Mouse (Mus musculus) heart, embryonic 16.5 days (tissue): Measurements from ENCODE around the gene Efs. TPM values are rescaled to one million over a fixed set of nuclear protein-coding genes. Genes with fewer than 3 reads are reported as not detected.

ENCODE experiments used
- ATAC-seq: fragments of 200-750 bp; cut with Nextera tagmentation; replicated peaks from 2 replicates; pipeline ENCODE4 v1.8.0; 2017; ENCODE audit warnings: moderate number of reproducible peaks; ENCODE audit not compliant: insufficient read depth, low FRiP score; ENCODE audit errors: extremely low read depth
- H3K27ac ChIP-seq: fragments of 300-500 bp; sonication (generic); 2 replicates; pipeline ENCODE4 v1.5.1; 2014; ENCODE audit warnings: mild to moderate bottlenecking, low read length, control low read depth, moderate library complexity
- H3K27me3 ChIP-seq: fragments of 300-500 bp; sonication (generic); 2 replicates; pipeline ENCODE4 v1.6.1; 2014; ENCODE audit warnings: low read length, mixed read lengths; ENCODE audit not compliant: control insufficient read depth, insufficient read depth
- H3K36me3 ChIP-seq: fragments of 300-500 bp; sonication (generic); 2 replicates; pipeline ENCODE4 v1.6.1; 2014; ENCODE audit not compliant: control insufficient read depth, insufficient read depth
- H3K4me1 ChIP-seq: fragments of 300-500 bp; sonication (generic); 2 replicates; pipeline ENCODE4 v1.6.1; 2014; ENCODE audit warnings: low read length, mixed read lengths; ENCODE audit not compliant: control insufficient read depth, insufficient read depth
- H3K4me2 ChIP-seq: fragments of 300-500 bp; sonication (generic); 2 replicates; pipeline ENCODE4 v1.6.1; 2014; ENCODE audit warnings: low read depth, mild to moderate bottlenecking, control low read depth, low read length
- H3K4me3 ChIP-seq: fragments of 300-500 bp; sonication (generic); 2 replicates; pipeline ENCODE4 v1.5.1; 2014; ENCODE audit warnings: mild to moderate bottlenecking, control low read depth, low read length
- H3K9ac ChIP-seq: fragments of 300-500 bp; sonication (generic); 2 replicates; pipeline ENCODE4 v1.6.1; 2014; ENCODE audit warnings: low read length, control low read depth
- H3K9me3 ChIP-seq: fragments of 300-500 bp; sonication (generic); replicated peaks from 2 replicates; pipeline ENCODE4 v1.6.1; 2016; ENCODE audit warnings: low read length; ENCODE audit not compliant: control insufficient read depth
- WGBS: fragments of 180-500 bp; shearing (Covaris S2); extraction: QIAGEN DNeasy Blood & Tissue Kit; methylation state at CpG from one replicate; pipeline ENCODE4 v1.1.7; 2014; 5-methylcytosine and 5-hydroxymethylcytosine counted together
- polyA plus RNA-seq: library from polyadenylated mRNA; unstranded; fragments of >200 nt; fragmentation: Nextera tagmentation; extraction: Ambion mirVana; gene quantifications from 2 replicates; pipeline ENCODE4 v1.2.1, GENCODE M21; 2015

Efs gene
- polyA plus RNA-seq, 1 experiment from 2014 or later: 13.4 TPM

- no peaks in the 10 kb centered on the region for H3K4me1 ChIP-seq
- no peak overlapping the region for H3K4me3 ChIP-seq
- H3K4me2 ChIP-seq: no peak overlapping the region
- H3K27ac ChIP-seq: no peak overlapping the region
- 74% methylated on average over 8 of the region's 8 CpGs for WGBS
- H3K9me3 ChIP-seq: no peaks in the 10 kb centered on the region
- ATAC-seq: no peak
- H3K9ac ChIP-seq: no peak overlapping the region
- H3K27me3 ChIP-seq: no peaks in the 10 kb centered on the region
- peaks cover 26% of the 10 kb centered on the region for H3K36me3 ChIP-seq
Measured at GRCm38 (mm10) chr14:54942479-54942878, 16.6 kb upstream of the Efs start.

DNA sequence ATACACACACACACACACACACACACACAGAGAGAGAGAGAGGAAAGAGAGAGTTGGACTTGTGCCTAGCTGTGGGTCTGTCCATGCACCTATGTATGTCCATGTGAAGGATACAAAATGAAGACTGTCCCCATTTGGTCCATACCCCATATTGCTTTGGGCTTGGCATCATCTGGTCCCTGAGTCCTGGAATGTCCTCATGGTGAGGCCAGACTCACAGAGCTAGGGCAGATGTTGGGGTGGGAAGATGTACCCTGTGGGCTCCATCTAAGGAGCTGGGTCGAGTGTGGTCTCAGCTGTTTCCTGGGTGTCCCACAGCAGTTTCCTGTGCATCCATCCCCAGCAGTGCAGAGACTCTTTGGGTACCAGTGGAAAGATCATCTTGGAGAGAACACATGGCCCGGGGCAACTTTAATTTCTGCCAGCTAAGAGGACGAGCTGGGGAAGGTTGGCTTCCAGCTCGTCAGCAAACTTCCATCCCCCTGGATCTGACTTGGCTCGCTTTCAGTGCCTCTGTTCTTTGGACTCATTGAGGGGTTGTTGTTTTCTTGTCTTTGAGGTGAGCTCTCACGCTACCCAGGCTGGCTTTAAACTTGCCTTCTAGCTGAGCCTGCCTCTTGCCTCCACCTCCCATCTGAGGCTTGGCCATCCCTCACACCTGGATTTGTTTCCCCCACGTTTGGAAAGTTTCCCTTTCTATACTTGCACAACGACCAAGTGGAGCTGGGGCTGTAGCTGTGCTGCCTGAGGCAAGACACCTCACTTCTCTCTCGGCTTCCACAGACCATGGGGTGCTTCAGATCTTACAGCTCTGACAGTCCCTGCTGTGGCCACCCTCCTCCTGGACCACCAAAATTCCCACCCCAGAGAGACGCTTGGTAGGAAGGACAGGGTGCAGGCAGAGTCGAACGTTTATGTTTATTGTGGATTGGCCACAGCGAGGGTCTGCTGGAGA lies 15.4 kb upstream of the Efs start:
- Histone ChIP-seq H3K36me3 (peaks cover 24% of the 10 kb centered on the region), H3K9me3 (no peaks in the 10 kb centered on the region), H3K27ac (no peak overlapping the region), H3K4me2 (no peak overlapping the region), H3K27me3 (no peaks in the 10 kb centered on the region), H3K4me1 (no peaks in the 10 kb centered on the region; the same call in 1 of the 2 replicates), H3K4me3 (no peak overlapping the region), H3K9ac (no peak overlapping the region)
- 48% methylated on average over 13 of the region's 13 CpGs for WGBS
- no peak for ATAC-seq

GRCm38 (mm10) chr14:54940176-54940530 lies 14.2 kb upstream of the Efs start:
- Histone ChIP-seq H3K36me3 (peaks cover 15% of the 10 kb centered on the region), H3K4me3 (no peak overlapping the region), H3K4me2 (no peak overlapping the region), H3K9me3 (no peaks in the 10 kb centered on the region), H3K27ac (peak overlapping the region; percentile 69), H3K27me3 (no peaks in the 10 kb centered on the region), H3K4me1 (no peaks in the 10 kb centered on the region; the same call in 1 of the 2 replicates), H3K9ac (no peak overlapping the region)
- 47% methylated on average over 3 of the region's 3 CpGs for WGBS
- ATAC-seq: no peak

DNA sequence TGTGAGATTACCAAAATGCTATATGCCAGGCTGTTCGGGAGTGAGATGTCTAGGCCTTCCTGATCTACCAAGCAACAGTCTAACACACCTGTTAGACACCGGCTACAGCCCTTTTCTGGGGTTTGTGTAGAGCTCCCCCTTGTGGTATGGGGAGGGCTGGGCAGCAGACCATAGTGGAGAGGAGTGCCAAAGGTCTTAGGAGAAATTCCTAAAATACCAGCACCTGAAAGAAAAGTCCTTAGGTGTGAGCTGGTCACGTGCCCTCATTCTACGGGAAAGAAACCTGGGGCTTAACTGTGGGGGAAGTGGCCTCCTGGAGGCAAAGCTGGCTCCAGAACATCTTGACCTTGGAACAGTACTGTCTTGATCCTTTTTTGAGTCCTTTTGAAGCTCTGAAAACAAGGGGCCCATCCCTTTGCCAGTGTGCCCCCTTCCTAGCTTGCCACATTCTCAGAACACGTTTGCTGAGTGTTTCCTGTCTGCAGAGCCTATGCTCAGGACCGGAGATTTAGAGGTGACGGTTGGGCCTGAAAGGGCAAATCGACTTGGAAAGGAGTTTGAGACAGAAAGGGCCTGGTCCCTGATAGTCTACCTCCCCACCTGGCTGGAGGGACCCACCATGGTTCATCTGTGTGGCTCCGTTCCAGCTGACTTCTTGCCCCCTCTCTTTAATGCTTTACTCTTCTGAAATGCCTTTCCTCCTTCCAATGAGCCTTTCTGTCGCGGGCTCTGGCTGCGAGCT lies 13.7 kb upstream of the Efs start:
- no peak overlapping the region for H3K9ac ChIP-seq
- H3K4me3 ChIP-seq: no peak overlapping the region
- H3K4me1 ChIP-seq: no peaks in the 10 kb centered on the region; the same call in 1 of the 2 replicates
- peak overlapping the region; percentile 69 for H3K27ac ChIP-seq
- ATAC-seq: peak; percentile 24; the same call in 1 of the 2 replicates
- no peaks in the 10 kb centered on the region for H3K27me3 ChIP-seq
- no peaks in the 10 kb centered on the region for H3K9me3 ChIP-seq
- WGBS: 36% methylated on average over 12 of the region's 12 CpGs
- H3K4me2 ChIP-seq: no peak overlapping the region
- peaks cover 14% of the 10 kb centered on the region for H3K36me3 ChIP-seq

GRCm38 (mm10) chr14:54938431-54939219 lies 12.7 kb upstream of the Efs start:
- H3K9me3 ChIP-seq: no peaks in the 10 kb centered on the region
- WGBS: 55% methylated on average over 15 of the region's 15 CpGs
- no peak for ATAC-seq
- H3K4me2 ChIP-seq: no peak overlapping the region
- H3K27me3 ChIP-seq: no peaks in the 10 kb centered on the region
- H3K36me3 ChIP-seq: peaks cover 10% of the 10 kb centered on the region
- no peak overlapping the region for H3K4me3 ChIP-seq
- no peaks in the 10 kb centered on the region; the same call in 1 of the 2 replicates for H3K4me1 ChIP-seq
- no peak overlapping the region for H3K27ac ChIP-seq
- no peak overlapping the region for H3K9ac ChIP-seq

DNA sequence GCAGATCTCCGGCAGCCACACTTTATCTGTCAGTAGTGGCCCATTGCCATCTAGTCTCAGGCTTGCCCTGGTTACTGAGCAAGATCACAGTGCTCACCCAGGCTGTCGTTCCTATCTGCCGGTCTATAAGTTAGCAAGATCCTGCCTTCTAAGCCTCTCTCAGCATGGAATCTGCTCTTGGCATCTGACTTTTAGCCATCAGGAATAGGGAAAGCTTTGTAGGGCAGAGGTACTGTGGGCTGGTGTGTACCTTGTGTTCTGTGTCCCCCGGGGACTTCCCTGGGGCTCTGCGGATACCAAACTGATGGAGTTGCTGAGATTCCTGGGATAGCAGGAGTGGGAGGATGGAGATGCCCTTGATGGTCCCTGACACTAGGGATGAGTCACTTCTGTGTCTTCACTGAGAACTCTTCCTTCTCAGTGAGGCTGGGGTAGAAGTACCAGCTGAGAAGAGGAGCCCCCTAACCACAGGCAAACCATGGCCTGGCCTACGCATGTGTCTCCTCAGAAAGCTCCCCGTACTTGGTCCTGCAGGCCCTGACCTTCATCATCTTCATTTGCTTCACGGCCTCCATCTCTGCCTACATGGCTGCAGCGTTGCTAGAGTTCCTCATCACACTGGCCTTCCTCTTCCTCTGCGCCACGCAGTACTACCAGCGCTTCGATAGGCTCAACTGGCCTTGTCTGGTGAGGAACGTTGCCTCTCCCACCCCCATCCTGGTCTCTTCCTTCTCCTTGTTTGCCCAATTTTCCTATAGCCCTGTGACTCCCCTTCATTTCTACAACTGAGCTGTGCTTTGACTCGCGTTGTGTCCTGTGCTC lies 11.6 kb upstream of the Efs start:
- Histone ChIP-seq H3K27me3 (no peaks in the 10 kb centered on the region), H3K9me3 (no peaks in the 10 kb centered on the region), H3K36me3 (peaks cover 4% of the 10 kb centered on the region; the same call in 1 of the 2 replicates), H3K4me3 (no peak overlapping the region), H3K4me1 (peaks cover 3% of the 10 kb centered on the region; the same call in 1 of the 2 replicates), H3K4me2 (no peak overlapping the region), H3K27ac (0 out of 2 replicates have a peak overlapping the region, but pooled peaks have one; percentile 16), H3K9ac (no peak overlapping the region)
- WGBS: 68% methylated on average over 16 of the region's 16 CpGs
- 0 out of 2 replicates have a peak, but pooled peaks have one; percentile 5 for ATAC-seq

DNA sequence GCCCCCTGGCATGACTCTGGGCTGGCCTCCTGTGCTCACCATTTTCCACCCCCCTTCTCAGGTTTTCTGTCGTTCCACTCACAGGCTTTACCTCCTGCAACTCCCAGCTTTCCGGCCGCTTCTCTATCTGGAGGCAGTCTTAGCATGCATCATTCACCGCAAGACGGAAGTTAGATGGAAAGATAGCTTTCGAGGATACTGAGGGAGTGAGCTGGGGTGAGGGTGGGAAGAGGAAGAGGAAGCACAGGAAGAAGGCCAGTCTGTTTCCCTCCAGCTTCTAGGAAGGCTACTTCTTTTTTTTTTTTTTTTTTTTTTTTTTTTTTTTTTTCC lies 10.9 kb upstream of the Efs start:
- H3K9ac ChIP-seq: no peak overlapping the region
- no peak for ATAC-seq
- 17% methylated on average over 6 of the region's 6 CpGs for WGBS

More for the DNA sequence above, 10.9 kb upstream of the Efs start:
- H3K4me2 ChIP-seq: peak overlapping the region; percentile 17; the same call in 1 of the 2 replicates
- peaks cover 3% of the 10 kb centered on the region; the same call in 1 of the 2 replicates for H3K36me3 ChIP-seq
- peaks cover 3% of the 10 kb centered on the region; the same call in 1 of the 2 replicates for H3K4me1 ChIP-seq
- peak overlapping the region; percentile 41; the same call in 1 of the 2 replicates for H3K27ac ChIP-seq
- no peaks in the 10 kb centered on the region for H3K27me3 ChIP-seq
- no peak overlapping the region for H3K4me3 ChIP-seq
- H3K9me3 ChIP-seq: no peaks in the 10 kb centered on the region
